In genomic region chr11:95825625-95826024, GRCm38 (mm10) we compare ENCODE assay signal across 11 mouse cellular contexts. TPM values are rescaled to one million over a fixed set of nuclear protein-coding genes. Genes with fewer than 3 reads are reported as not detected.
DNase-seq lines count a peak whose midpoint lies in the region; ATAC-seq and TF ChIP-seq lines count a peak whose summit lies in the region.
"Had no signal": no experiment of that assay in that cellular context is flagged by ENCODE, and none has a peak within 500 bp of the region (broad histone marks: within the 10 kb centered on the region; RNA-seq: fewer than 3 reads in every experiment).

No protein-coding gene starts in this region.

- H3K27me3 ChIP-seq in intestine, postnatal 0 days (replicated peaks; ENCODE audit: control insufficient read depth, insufficient read depth, low read length), result peaks cover 19% of the 10 kb centered on the region
- peaks cover 41% of the 10 kb centered on the region for H3K27me3 ChIP-seq in intestine, embryonic 15.5 days (replicated peaks)

- H3K9me3 ChIP-seq in intestine, postnatal 0 days (ENCODE audit: control insufficient read depth), result no peaks in the 10 kb centered on the region
- H3K9me3 ChIP-seq in intestine, embryonic 15.5 days, result no peaks in the 10 kb centered on the region
- H3K9me3 ChIP-seq: embryonic facial prominence, embryonic 12.5 days had no signal

- no peaks in the 10 kb centered on the region for H3K36me3 ChIP-seq in intestine, postnatal 0 days (ENCODE audit: control insufficient read depth, insufficient read depth)
- no peaks in the 10 kb centered on the region for H3K36me3 ChIP-seq in intestine, embryonic 15.5 days
- H3K36me3 ChIP-seq: embryonic facial prominence, embryonic 12.5 days had no signal

- no peak for ATAC-seq in intestine, postnatal 0 days
- no peak for ATAC-seq in intestine, embryonic 15.5 days
- ATAC-seq: inflammation-experienced regulatory T-cells, adult 6 months; lung, postnatal 0 days had no signal

- H3K4me1 ChIP-seq in intestine, postnatal 0 days (replicated peaks; ENCODE audit: control insufficient read depth, insufficient read depth, low read length), result 0 out of 2 replicates have a peak, but pooled peaks cover 3% of the 10 kb centered on the region
- peaks cover 19% of the 10 kb centered on the region for H3K4me1 ChIP-seq in intestine, embryonic 15.5 days (replicated peaks)

- no peak overlapping the region for H3K4me3 ChIP-seq in intestine, postnatal 0 days (ENCODE audit: low read depth, low read length)
- H3K4me3 ChIP-seq in intestine, embryonic 15.5 days (replicated peaks), result no peak overlapping the region

- no peak for TF ChIP-seq CTCF in intestine, postnatal 0 days (IDR thresholded peaks at IDR 0.05; ENCODE audit: low read depth)

- WGBS in intestine, postnatal 0 days, result 60% methylated on average over 3 of the region's 3 CpGs
- WGBS in intestine, embryonic 15.5 days, result 61% methylated on average over 3 of the region's 3 CpGs

- no peak overlapping the region for H3K9ac ChIP-seq in intestine, postnatal 0 days (ENCODE audit: low read depth, low read length)
- no peak overlapping the region for H3K9ac ChIP-seq in intestine, embryonic 15.5 days

- no peak overlapping the region for H3K27ac ChIP-seq in intestine, postnatal 0 days (ENCODE audit: low read depth, low read length)
- H3K27ac ChIP-seq in intestine, embryonic 15.5 days, result no peak overlapping the region
- H3K27ac ChIP-seq: embryonic facial prominence, embryonic 12.5 days had no signal

- peak overlapping the region; percentile 6; the same call in 1 of the 2 replicates for H3K4me2 ChIP-seq in intestine, postnatal 0 days (replicated peaks; ENCODE audit: low read depth)
- H3K4me2 ChIP-seq in intestine, embryonic 15.5 days (replicated peaks), result no peak overlapping the region

- DNase-seq in cerebellum, adult 9-11 months, result peak; percentile 8
- DNase-seq in cerebellum, postnatal 25 days, result no peak
- DNase-seq in thymus, postnatal 0 days (ENCODE audit: low spot score), result peak; percentile 15
- no peak for DNase-seq in thymus, adult 18-20 months
- DNase-seq in retina, postnatal 1 day, result no peak
- no peak for DNase-seq in right cerebral cortex, adult 2 months (ENCODE audit: low spot score in 2 of 2)

RNA-seq across cellular contexts. Expression of gene Phospho1, which starts 1.3 kb away (rescaled TPM):
- 2.6 and 2.9 TPM in 2 replicates for polyA plus RNA-seq in intestine, postnatal 0 days (2015; fragmentation: Nextera tagmentation; extraction: Ambion mirVana)
- polyA plus RNA-seq in intestine, embryonic 15.5 days (2015; fragmentation: Nextera tagmentation; extraction: Ambion mirVana), result 0.55 and 0.56 TPM in 2 replicates
- polyA plus RNA-seq in thymus, postnatal 0 days (2015; fragmentation: Nextera tagmentation; extraction: Ambion mirVana), result 0.36 and 0.46 TPM in 2 replicates
- polyA plus RNA-seq: embryonic facial prominence, embryonic 12.5 days; inflammation-experienced regulatory T-cells, adult 6 months had no signal

RNA-seq across cellular contexts. Expression of gene Gngt2, which starts 11.4 kb away (rescaled TPM):
- polyA plus RNA-seq in intestine, postnatal 0 days (2015; fragmentation: Nextera tagmentation; extraction: Ambion mirVana), result 19.9 and 23.2 TPM in 2 replicates
- 20.3 and 21.7 TPM in 2 replicates for polyA plus RNA-seq in intestine, embryonic 15.5 days (2015; fragmentation: Nextera tagmentation; extraction: Ambion mirVana)
- polyA plus RNA-seq in thymus, postnatal 0 days (2015; fragmentation: Nextera tagmentation; extraction: Ambion mirVana), result 92.9 and 111 TPM in 2 replicates

RNA-seq across cellular contexts. Expression of gene Abi3, which starts 16.7 kb away (rescaled TPM):
- 7.5 and 8.1 TPM in 2 replicates for polyA plus RNA-seq in intestine, postnatal 0 days (2015; fragmentation: Nextera tagmentation; extraction: Ambion mirVana)
- polyA plus RNA-seq in intestine, embryonic 15.5 days (2015; fragmentation: Nextera tagmentation; extraction: Ambion mirVana), result 9.5 and 10.0 TPM in 2 replicates
- 181 and 185 TPM in 2 replicates for polyA plus RNA-seq in thymus, postnatal 0 days (2015; fragmentation: Nextera tagmentation; extraction: Ambion mirVana)

Comparison
In these comparisons a context has a peak if more than half of its experiments do, and no peak if none do; other contexts are left out.
1. DNase-seq: peak in cerebellum, adult 9-11 months (single experiment) and thymus, postnatal 0 days (single experiment); none in cerebellum, postnatal 25 days (0 of 2), thymus, adult 18-20 months (0 of 2), retina, postnatal 1 day (single experiment) and right cerebral cortex, adult 2 months (0 of 2).
2. RNA of gene Abi3, which starts 16.7 kb away (polyA plus RNA-seq): 181 to 185 TPM in thymus, postnatal 0 days; 9.5 to 10.0 TPM in intestine, embryonic 15.5 days and 7.5 to 8.1 TPM in intestine, postnatal 0 days; every median in the first group is over 10 times any median in the second.